In the genomic region with DNA sequence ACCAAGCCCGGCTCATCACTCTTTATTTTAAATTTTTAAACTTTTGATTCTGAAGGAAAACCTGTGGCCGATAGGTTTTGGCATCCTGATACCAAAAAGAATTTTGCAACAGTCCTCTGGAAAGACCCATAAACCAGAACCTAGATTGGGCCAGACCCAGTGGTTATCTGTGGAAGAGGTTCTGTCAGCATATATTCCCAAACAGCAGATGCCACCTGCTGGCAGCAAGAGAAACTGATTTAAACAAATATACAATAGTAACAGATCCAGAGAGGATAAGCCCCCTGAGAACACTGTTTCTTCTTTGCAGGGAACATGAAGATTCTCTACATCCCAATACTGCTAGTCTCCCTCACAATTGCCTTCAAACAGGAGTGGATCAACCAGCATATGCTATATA, we compare ENCODE assay signal across 26 mouse cellular contexts. TPM values are rescaled to one million over a fixed set of nuclear protein-coding genes. Genes with fewer than 3 reads are reported as not detected.
DNase-seq lines count a peak whose midpoint lies in the region; ATAC-seq and TF ChIP-seq lines count a peak whose summit lies in the region.
"Had no signal": no experiment of that assay in that cellular context is flagged by ENCODE, and none has a peak within 500 bp of the region (broad histone marks: within the 10 kb centered on the region; RNA-seq: fewer than 3 reads in every experiment).

No protein-coding gene starts in this region.

- H3K4me3 ChIP-seq in kidney, adult 2 months (ENCODE audit: insufficient read depth, low read depth, low read length), result no peak overlapping the region
- H3K4me3 ChIP-seq in lung, embryonic 14.5 days (ENCODE audit: low read depth, low read length), result no peak overlapping the region
- H3K4me3 ChIP-seq in lung, postnatal 0 days (ENCODE audit: low read depth, low read length), result no peak overlapping the region
- no peak overlapping the region for H3K4me3 ChIP-seq in MEL (ENCODE audit: control insufficient read depth in 1 of 2, insufficient read depth in 1 of 2, low read depth in 2 of 2, low read length in 2 of 2)
- H3K4me3 ChIP-seq: embryonic facial prominence, embryonic 10.5 days; heart, embryonic 13.5 days had no signal

- H3K4me2 ChIP-seq in lung, embryonic 14.5 days, result no peak overlapping the region
- H3K4me2 ChIP-seq in lung, postnatal 0 days (replicated peaks; ENCODE audit: low read depth, low read length), result no peak overlapping the region
- H3K4me2 ChIP-seq: heart, embryonic 13.5 days had no signal

- TF ChIP-seq RAD21 in MEL (IDR thresholded peaks at IDR 0.05; ENCODE audit: low read depth, low read length), result peak; percentile 71

- 94% methylated on average over 2 of the region's 2 CpGs for WGBS in kidney, adult 2 months
- WGBS in lung, embryonic 14.5 days, result 89% methylated on average over 2 of the region's 2 CpGs
- 84% methylated on average over 2 of the region's 2 CpGs for WGBS in lung, postnatal 0 days

- H3K79me2 ChIP-seq in MEL (ENCODE audit: control insufficient read depth, insufficient read depth, low read length, poor library complexity), result no peaks in the 10 kb centered on the region

- peak; percentile 10 for DNase-seq in kidney, adult 2 months
- no peak for DNase-seq in kidney, postnatal 14 days
- no peak for DNase-seq in lung, embryonic 14.5 days
- DNase-seq in lung, postnatal 0 days (ENCODE audit: low spot score), result no peak
- peak; percentile 28 for DNase-seq in MEL (ENCODE audit: low read depth, low spot score)
- DNase-seq in brain, adult 2 months (ENCODE audit: low read depth, low spot score), result peak; percentile 3
- no peak for DNase-seq in ovary, adult 18-20 months (ENCODE audit: low spot score)
- DNase-seq in lung, adult 18-20 months, result no peak
- DNase-seq: adrenal gland, postnatal 25 days; cerebellum, adult 2 months; cerebellum, postnatal 10 days; gastrocnemius, postnatal 36 days; heart, adult 18-20 months; heart, postnatal 36 days had no signal

- no peak overlapping the region for H3K27ac ChIP-seq in kidney, adult 2 months (ENCODE audit: insufficient read depth, low read depth, low read length)
- no peak overlapping the region for H3K27ac ChIP-seq in lung, embryonic 14.5 days (ENCODE audit: low read depth)
- H3K27ac ChIP-seq in lung, postnatal 0 days (ENCODE audit: low read length), result no peak overlapping the region
- no peak overlapping the region for H3K27ac ChIP-seq in MEL (ENCODE audit: control insufficient read depth, low read depth, low read length)
- H3K27ac ChIP-seq: embryonic facial prominence, embryonic 10.5 days; heart, embryonic 13.5 days had no signal

- no peaks in the 10 kb centered on the region for H3K4me1 ChIP-seq in kidney, adult 2 months (ENCODE audit: control insufficient read depth, insufficient read depth, low read length)
- H3K4me1 ChIP-seq in lung, embryonic 14.5 days (ENCODE audit: insufficient read depth), result no peaks in the 10 kb centered on the region
- no peaks in the 10 kb centered on the region for H3K4me1 ChIP-seq in lung, postnatal 0 days (ENCODE audit: insufficient read depth, low read depth, low read length)
- H3K4me1 ChIP-seq in MEL (ENCODE audit: control insufficient read depth in 1 of 2, insufficient read depth in 2 of 2, low read length in 2 of 2), result no peaks in the 10 kb centered on the region
- H3K4me1 ChIP-seq: embryonic facial prominence, embryonic 10.5 days; heart, embryonic 13.5 days had no signal

- no peak for TF ChIP-seq EP300 in lung, postnatal 0 days (IDR thresholded peaks at IDR 0.05)
- no peak for TF ChIP-seq EP300 in MEL (IDR thresholded peaks at IDR 0.05; ENCODE audit: low read depth in 1 of 2, low read length in 2 of 2)

- H3K27me3 ChIP-seq in kidney, adult 2 months (replicated peaks; ENCODE audit: control insufficient read depth, insufficient read depth, low read length), result no peaks in the 10 kb centered on the region
- H3K27me3 ChIP-seq in lung, embryonic 14.5 days (ENCODE audit: insufficient read depth, low read length), result no peaks in the 10 kb centered on the region
- no peaks in the 10 kb centered on the region for H3K27me3 ChIP-seq in lung, postnatal 0 days (replicated peaks; ENCODE audit: insufficient read depth, low read length)
- no peaks in the 10 kb centered on the region for H3K27me3 ChIP-seq in MEL (ENCODE audit: control insufficient read depth in 1 of 2, insufficient read depth in 2 of 2, low read length in 2 of 2)
- H3K27me3 ChIP-seq: heart, embryonic 13.5 days had no signal

- H3K9me3 ChIP-seq in lung, embryonic 14.5 days (ENCODE audit: low read depth, low read length), result no peaks in the 10 kb centered on the region
- no peaks in the 10 kb centered on the region for H3K9me3 ChIP-seq in lung, postnatal 0 days (ENCODE audit: low read length)
- no peaks in the 10 kb centered on the region for H3K9me3 ChIP-seq in MEL (replicated peaks; ENCODE audit: insufficient read depth, low read length)
- H3K9me3 ChIP-seq: embryonic facial prominence, embryonic 10.5 days had no signal

- no peak for TF ChIP-seq POLR2A in kidney, adult 2 months (IDR thresholded peaks at IDR 0.05; ENCODE audit: low read depth, low read length)
- TF ChIP-seq POLR2A in MEL (IDR thresholded peaks at IDR 0.05; ENCODE audit: control insufficient read depth in 1 of 2, insufficient read depth in 1 of 2, low read depth in 1 of 2, low read length in 2 of 2, poor library complexity in 1 of 2), result no peak

- H3K9ac ChIP-seq in lung, embryonic 14.5 days, result no peak overlapping the region
- no peak overlapping the region for H3K9ac ChIP-seq in lung, postnatal 0 days (replicated peaks; ENCODE audit: low read depth)
- H3K9ac ChIP-seq in MEL (ENCODE audit: control insufficient read depth, low read depth, low read length, poor library complexity, severe bottlenecking), result no peak overlapping the region
- H3K9ac ChIP-seq: heart, embryonic 13.5 days had no signal

- ATAC-seq in lung, embryonic 14.5 days (ENCODE audit: insufficient read depth), result no peak
- ATAC-seq in lung, postnatal 0 days, result no peak
- ATAC-seq: activated CD4-positive, CD25-positive, alpha-beta regulatory T cell, adult 4 months; forebrain, embryonic 14.5 days; hindbrain, embryonic 16.5 days; inflammation-experienced regulatory T-cells, adult 6 months; intestine, postnatal 0 days had no signal

- TF ChIP-seq CTCF in kidney, adult 2 months (conservative IDR thresholded peaks at IDR 0.05; ENCODE audit: insufficient read depth, insufficient read length, low read depth, low read length), result no peak
- TF ChIP-seq CTCF in lung, embryonic 14.5 days (IDR thresholded peaks at IDR 0.05; ENCODE audit: low read depth), result peak; percentile 13; the same call in 1 of the 2 replicates
- TF ChIP-seq CTCF in lung, postnatal 0 days (IDR thresholded peaks at IDR 0.05), result no peak
- peak; percentile 23 to 65 (median 27); a peak in 5 of 6 replicates for TF ChIP-seq CTCF in MEL (IDR thresholded peaks at IDR 0.05 in 2 of 3, conservative IDR thresholded peaks at IDR 0.05 in 1 of 3; ENCODE audit: control insufficient read depth in 1 of 3, insufficient read depth in 1 of 3, low read depth in 2 of 3, low read length in 3 of 3, poor library complexity in 1 of 3, severe bottlenecking in 1 of 3)

- no peaks in the 10 kb centered on the region for H3K36me3 ChIP-seq in kidney, adult 2 months (ENCODE audit: control insufficient read depth, insufficient read depth, low read length)
- no peaks in the 10 kb centered on the region for H3K36me3 ChIP-seq in lung, embryonic 14.5 days (ENCODE audit: insufficient read depth)
- H3K36me3 ChIP-seq in lung, postnatal 0 days (ENCODE audit: insufficient read depth, low read length), result no peaks in the 10 kb centered on the region
- no peaks in the 10 kb centered on the region for H3K36me3 ChIP-seq in MEL (ENCODE audit: control insufficient read depth in 1 of 2, insufficient read depth in 2 of 2, low read length in 2 of 2)
- H3K36me3 ChIP-seq: embryonic facial prominence, embryonic 10.5 days; heart, embryonic 13.5 days had no signal

TF ChIP-seq in MEL, 35 proteins besides CTCF, POLR2A, EP300 and RAD21:
- TF ChIP-seq ZC3H11A (IDR thresholded peaks at IDR 0.05; ENCODE audit: low read depth, low read length), result peak; percentile 83
- TF ChIP-seq RCOR1 (IDR thresholded peaks at IDR 0.05; ENCODE audit: low read depth, low read length), result no peak
- no peak for TF ChIP-seq NRF1 (IDR thresholded peaks at IDR 0.05; ENCODE audit: insufficient read depth, low read depth, low read length, poor library complexity, severe bottlenecking)
- no peak for TF ChIP-seq ETS1 (IDR thresholded peaks at IDR 0.05; ENCODE audit: low read depth, low read length)
- TF ChIP-seq MYC (IDR thresholded peaks at IDR 0.05; ENCODE audit: low read depth, low read length), result no peak
- TF ChIP-seq GATA1 (IDR thresholded peaks at IDR 0.05; ENCODE audit: low read depth, low read length), result 0 out of 2 replicates have a peak, but pooled peaks have one; percentile 19
- TF ChIP-seq CHD2 (IDR thresholded peaks at IDR 0.05; ENCODE audit: low read length), result no peak
- peak; percentile 85 for TF ChIP-seq SMC3 (IDR thresholded peaks at IDR 0.05; ENCODE audit: low read depth, low read length)
- no peak for TF ChIP-seq USF2 (IDR thresholded peaks at IDR 0.05; ENCODE audit: borderline replicate concordance in 1 of 2, insufficient read depth in 1 of 2, low read depth in 1 of 2, low read length in 2 of 2)

RNA-seq across cellular contexts. Expression of a gene that starts 20.9 kb away (rescaled TPM):
- polyA plus RNA-seq in kidney, adult 2 months (2012; rRNA removed), result not detected in 2 replicates
- not detected in 2 replicates for polyA plus RNA-seq in lung, embryonic 14.5 days (2014; fragmentation: Nextera tagmentation; extraction: Ambion mirVana)
- not detected in 2 replicates for polyA plus RNA-seq in lung, postnatal 0 days (2015; fragmentation: Nextera tagmentation; extraction: Ambion mirVana)
- not detected in 2 replicates for total RNA-seq in MEL (2012; rRNA removed)
- polyA plus RNA-seq in MEL (2012; ENCODE audit: insufficient read depth in 1 of 2, insufficient read length in 2 of 2, low read depth in 1 of 2, low replicate concordance in 2 of 2, missing spikeins in 1 of 2), result not detected
- total RNA-seq: adrenal gland, adult 18-20 months; adrenal gland, postnatal 25 days; gastrocnemius, adult 8-10 months; gastrocnemius, postnatal 36 days; heart, adult 18-20 months; heart, postnatal 36 days had no signal
- polyA plus RNA-seq: activated CD4-positive, CD25-positive, alpha-beta regulatory T cell, adult 4 months; cerebellum, adult 2 months; embryonic facial prominence, embryonic 10.5 days; embryonic facial prominence, embryonic 14.5 days; forebrain, embryonic 14.5 days; heart, embryonic 13.5 days; heart, postnatal 0 days; hindbrain, embryonic 11.5 days; hindbrain, embryonic 16.5 days; inflammation-experienced regulatory T-cells, adult 6 months; intestine, postnatal 0 days had no signal

RNA-seq across cellular contexts. Expression of a gene that starts 47.0 kb away (rescaled TPM):
- polyA plus RNA-seq in kidney, adult 2 months (2012; rRNA removed), result not detected in 2 replicates
- polyA plus RNA-seq in lung, embryonic 14.5 days (2014; fragmentation: Nextera tagmentation; extraction: Ambion mirVana), result not detected in 2 replicates
- not detected in 2 replicates for polyA plus RNA-seq in lung, postnatal 0 days (2015; fragmentation: Nextera tagmentation; extraction: Ambion mirVana)
- total RNA-seq in MEL (2012; rRNA removed), result not detected in 2 replicates
- not detected for polyA plus RNA-seq in MEL (2012; ENCODE audit: insufficient read depth in 1 of 2, insufficient read length in 2 of 2, low read depth in 1 of 2, low replicate concordance in 2 of 2, missing spikeins in 1 of 2)
- total RNA-seq: adrenal gland, adult 18-20 months; adrenal gland, postnatal 25 days; gastrocnemius, adult 8-10 months; gastrocnemius, postnatal 36 days; heart, adult 18-20 months; heart, postnatal 36 days had no signal
- polyA plus RNA-seq: activated CD4-positive, CD25-positive, alpha-beta regulatory T cell, adult 4 months; cerebellum, adult 2 months; embryonic facial prominence, embryonic 10.5 days; embryonic facial prominence, embryonic 14.5 days; forebrain, embryonic 14.5 days; heart, embryonic 13.5 days; heart, postnatal 0 days; hindbrain, embryonic 11.5 days; hindbrain, embryonic 16.5 days; inflammation-experienced regulatory T-cells, adult 6 months; intestine, postnatal 0 days had no signal

Comparison
In these comparisons a context has a peak if more than half of its experiments do, and no peak if none do; other contexts are left out.
1. DNase-seq: peak in kidney, adult 2 months (single experiment), MEL (single experiment) and brain, adult 2 months (single experiment); none in kidney, postnatal 14 days (single experiment), lung, embryonic 14.5 days (single experiment), lung, postnatal 0 days (single experiment), ovary, adult 18-20 months (single experiment) and lung, adult 18-20 months (0 of 2).
2. CTCF ChIP-seq: peak in lung, embryonic 14.5 days (single experiment) and MEL (3 of 3); none in kidney, adult 2 months (single experiment) and lung, postnatal 0 days (single experiment).